Mouse (Mus musculus) Patski (cell line): ENCODE results near the gene Klc4. TPM values are rescaled to one million over a fixed set of nuclear protein-coding genes. Genes with fewer than 3 reads are reported as not detected.

Experiments used
- ATAC-seq: fragments of 100-300 bp; one replicate; pipeline ENCODE4 v1.8.0; 2021
- CTCF ChIA-PET: fragments of 350-600 bp; sonication (Branson Sonifier 250); formaldehyde crosslinking; loops from one replicate; lab custom pipeline; 2022; ENCODE audit warnings: inconsistent platforms; lab: Charles Lee
- POLR2A ChIA-PET: fragments of 350-600 bp; sonication (Branson Sonifier 250); formaldehyde crosslinking; loops from one replicate; lab custom pipeline; 2022; ENCODE audit warnings: antibody characterized with exemption, inconsistent platforms; lab: Charles Lee
- DNase-seq: peaks from one replicate; pipeline ENCODE4 v3.0.0-alpha.2; 2011; ENCODE audit warnings: low read depth, low spot score
- H3K27me3 ChIP-seq: fragments of 371-371 bp; one replicate; pipeline ENCODE4 v1.5.1; 2021
- CTCF ChIP-seq: fragments of 100-300 bp; IDR thresholded peaks from one replicate; pipeline ENCODE4 v1.5.1; 2021
- in situ Hi-C: fragments of 300-500 bp; cut with MboI; formaldehyde crosslinking; loops from 3 replicates; pipeline ENCODE4 v1.11.1; 2018; ENCODE audit warnings: low pct_unique_long_range_greater_than_20kb, mixed read lengths
- polyA plus RNA-seq: library from polyadenylated mRNA; unstranded; gene quantifications from one replicate; pipeline ENCODE4 v1.2.3, GENCODE M21; 2021

Klc4 gene
- polyA plus RNA-seq, 1 experiment from 2014 or later, result 42.3 TPM

- H3K27me3 ChIP-seq, result no peaks in the 10 kb centered on the region
- in situ Hi-C loops, result no loop called here
- TF ChIP-seq CTCF, result no peak
- CTCF ChIA-PET, result no interaction called here
- no peak for DNase-seq
- POLR2A ChIA-PET, result no interaction called here
- no peak for ATAC-seq
Observed at GRCm38 (mm10) chr17:46661351-46661750, 15.5 kb upstream of the Klc4 start.

GRCm38 (mm10) chr17:46656054-46656453 is 10.2 kb upstream of the Klc4 start:
- CTCF ChIA-PET, result no interaction called here
- in situ Hi-C loops, result no loop called here
- POLR2A ChIA-PET, result interaction anchor here (1.9 kb wide), 1 partner anchor 9 kb away, joined by 6 read pairs; no protein-coding TSS in a partner anchor
- no peaks in the 10 kb centered on the region for H3K27me3 ChIP-seq
- ATAC-seq, result no peak
- no peak for DNase-seq
- no peak for TF ChIP-seq CTCF

- no peak for TF ChIP-seq CTCF
- CTCF ChIA-PET, result no interaction called here
- no peaks in the 10 kb centered on the region for H3K27me3 ChIP-seq
- in situ Hi-C loops, result loop anchor here (5.0 kb wide), 1 partner anchor 60 kb away; the partner anchor contains the start of gene Pex6
- POLR2A ChIA-PET, result interaction anchor here (0.6 to 1.4 kb wide), 3 partner anchors 11 to 433 kb away, joined by 3 read pairs; no protein-coding TSS in a partner anchor
- DNase-seq (no peak), ATAC-seq (no peak)
Observed at GRCm38 (mm10) chr17:46651755-46652547, 6.1 kb upstream of the Klc4 start.

- no peak for ATAC-seq
- DNase-seq, result no peak
- ChIA-PET CTCF (no interaction called here), POLR2A (interaction anchor here (1.4 kb wide), 1 partner anchor 12 kb away, joined by 3 read pairs; no protein-coding TSS in a partner anchor)
- no peak for TF ChIP-seq CTCF
- H3K27me3 ChIP-seq, result no peaks in the 10 kb centered on the region
- in situ Hi-C loops, result loop anchor here (5.0 kb wide), 1 partner anchor 61 kb away; the partner anchor contains the start of gene Pex6
Observed at GRCm38 (mm10) chr17:46651292-46651691, 5.5 kb upstream of the Klc4 start.

- ChIA-PET CTCF (no interaction called here), POLR2A (interaction anchor here (0.6 to 1.5 kb wide), 3 partner anchors 15 to 30 kb away, joined by 3 to 4 read pairs (median 3); partner anchors contain the start of gene Klhdc3)
- DNase-seq (no peak), ATAC-seq (peak; percentile 77)
- H3K27me3 ChIP-seq, result no peaks in the 10 kb centered on the region
- in situ Hi-C loops, result loop anchor here (5.0 kb wide), 1 partner anchor 62 kb away; the partner anchor contains the start of gene Pex6
- TF ChIP-seq CTCF, result no peak
Observed at GRCm38 (mm10) chr17:46650232-46651031, 4.6 kb upstream of the Klc4 start, which contains the start of gene Cul7. Gene Cul7 (plus strand): TSS chr17:46650337.

GRCm38 (mm10) chr17:46649811-46650210 is 4.0 kb upstream of the Klc4 start:
- no peaks in the 10 kb centered on the region for H3K27me3 ChIP-seq
- no peak for TF ChIP-seq CTCF
- POLR2A ChIA-PET, result interaction anchor here (0.8 to 1.5 kb wide), 2 partner anchors 15 to 31 kb away, joined by 3 read pairs; partner anchors contain the start of gene Klhdc3
- ATAC-seq (no peak), DNase-seq (no peak)
- in situ Hi-C loops, result loop anchor here (5.0 kb wide), 1 partner anchor 62 kb away; the partner anchor contains the start of gene Pex6
- CTCF ChIA-PET, result no interaction called here

GRCm38 (mm10) chr17:46648436-46648835 is 2.6 kb upstream of the Klc4 start:
- no peak for ATAC-seq
- DNase-seq, result no peak
- POLR2A ChIA-PET, result no interaction called here
- TF ChIP-seq CTCF, result no peak
- in situ Hi-C loops, result no loop called here
- no peaks in the 10 kb centered on the region for H3K27me3 ChIP-seq
- CTCF ChIA-PET, result interaction anchor here (0.8 kb wide), 1 partner anchor 18 kb away, joined by 3 read pairs; no protein-coding TSS in a partner anchor

GRCm38 (mm10) chr17:46647279-46647678 is 1.5 kb upstream of the Klc4 start:
- POLR2A ChIA-PET, result no interaction called here
- in situ Hi-C loops, result no loop called here
- ATAC-seq (no peak), DNase-seq (no peak)
- CTCF ChIA-PET, result no interaction called here
- no peaks in the 10 kb centered on the region for H3K27me3 ChIP-seq
- no peak for TF ChIP-seq CTCF

GRCm38 (mm10) chr17:46646322-46646662 is 470 bp upstream of the Klc4 start:
- TF ChIP-seq CTCF, result no peak
- peak; percentile 53 for DNase-seq
- no peaks in the 10 kb centered on the region for H3K27me3 ChIP-seq
- CTCF ChIA-PET, result interaction anchor here (2.3 kb wide), 1 partner anchor 10 kb away, joined by 6 read pairs; no protein-coding TSS in a partner anchor
- POLR2A ChIA-PET, result no interaction called here
- in situ Hi-C loops, result no loop called here
- no peak for ATAC-seq

- ATAC-seq (peak; percentile 9), DNase-seq (no peak)
- H3K27me3 ChIP-seq, result no peaks in the 10 kb centered on the region
- in situ Hi-C loops, result loop anchor here (5.0 kb wide), 1 partner anchor 48 kb away; no protein-coding TSS in a partner anchor
- ChIA-PET CTCF (interaction anchor here (2.3 to 2.6 kb wide), 2 partner anchors 9 to 69 kb away, joined by 6 to 7 read pairs; no protein-coding TSS in a partner anchor), POLR2A (interaction anchor here (0.9 to 1.2 kb wide), 3 partner anchors 14 to 69 kb away, joined by 3 to 5 read pairs (median 3); no protein-coding TSS in a partner anchor)
- no peak for TF ChIP-seq CTCF
Observed at GRCm38 (mm10) chr17:46644916-46645475, 826 bp downstream of the Klc4 start.
